Mouse (Mus musculus) T-helper 2 cell (primary cell): Measurements from ENCODE around the gene Zfp638.
"Not testable (repeated sequence)": the region's sequence is repeated elsewhere in the genome, so short reads cannot be mapped to it uniquely, and the experiment has no call there.

Source experiments
- in situ Hi-C: fragments of 300-600 bp; cut with MboI, MseI; formaldehyde crosslinking; loops from one replicate; pipeline ENCODE4 v1.15.1; 2025; ENCODE audit warnings: high pct_unique_total_duplicates

Zfp638 gene

GRCm38 (mm10) chr6:84009172-84009872 lies 142.4 kb downstream of the Zfp638 start:
- in situ Hi-C loops = no loop called here

- in situ Hi-C loops = no loop called here
Observed at GRCm38 (mm10) chr6:84009915-84010302, 143.0 kb downstream of the Zfp638 start.

- in situ Hi-C loops = no loop called here
Observed at GRCm38 (mm10) chr6:84010303-84011225, 143.7 kb downstream of the Zfp638 start.

GRCm38 (mm10) chr6:84014961-84015683 lies 148.2 kb downstream of the Zfp638 start:
- in situ Hi-C loops = not testable (repeated sequence)

- in situ Hi-C loops = no loop called here
Observed at GRCm38 (mm10) chr6:84016851-84017250, 149.9 kb downstream of the Zfp638 start.

GRCm38 (mm10) chr6:84017392-84017791 lies 150.5 kb downstream of the Zfp638 start:
- in situ Hi-C loops = no loop called here

- in situ Hi-C loops = no loop called here
Observed at GRCm38 (mm10) chr6:84018906-84019550, 152.1 kb downstream of the Zfp638 start.

- in situ Hi-C loops = no loop called here
Observed at GRCm38 (mm10) chr6:84020002-84020401, 153.1 kb downstream of the Zfp638 start.

GRCm38 (mm10) chr6:84021990-84022389 lies 155.1 kb downstream of the Zfp638 start:
- in situ Hi-C loops = no loop called here

- in situ Hi-C loops = no loop called here
Observed at GRCm38 (mm10) chr6:84025636-84026035, 158.7 kb downstream of the Zfp638 start.

- in situ Hi-C loops = no loop called here
Observed at GRCm38 (mm10) chr6:84028791-84029190, 161.9 kb downstream of the Zfp638 start.

- in situ Hi-C loops = no loop called here
Observed at GRCm38 (mm10) chr6:84029775-84030174, 162.9 kb downstream of the Zfp638 start.

GRCm38 (mm10) chr6:84032516-84032915 lies 165.6 kb downstream of the Zfp638 start:
- in situ Hi-C loops = not testable (repeated sequence)
